Mouse (Mus musculus) spleen, postnatal 36 days (tissue): ENCODE results near the gene 1810013L24Rik.

Experiments used
- DNase-seq, 2 experiments: peaks; one replicate each; pipeline ENCODE4 v3.0.0; 2022; ENCODE audit warnings: low spot score in 2 of 2, mixed read lengths in 1 of 2

The 1810013L24Rik gene

DNA sequence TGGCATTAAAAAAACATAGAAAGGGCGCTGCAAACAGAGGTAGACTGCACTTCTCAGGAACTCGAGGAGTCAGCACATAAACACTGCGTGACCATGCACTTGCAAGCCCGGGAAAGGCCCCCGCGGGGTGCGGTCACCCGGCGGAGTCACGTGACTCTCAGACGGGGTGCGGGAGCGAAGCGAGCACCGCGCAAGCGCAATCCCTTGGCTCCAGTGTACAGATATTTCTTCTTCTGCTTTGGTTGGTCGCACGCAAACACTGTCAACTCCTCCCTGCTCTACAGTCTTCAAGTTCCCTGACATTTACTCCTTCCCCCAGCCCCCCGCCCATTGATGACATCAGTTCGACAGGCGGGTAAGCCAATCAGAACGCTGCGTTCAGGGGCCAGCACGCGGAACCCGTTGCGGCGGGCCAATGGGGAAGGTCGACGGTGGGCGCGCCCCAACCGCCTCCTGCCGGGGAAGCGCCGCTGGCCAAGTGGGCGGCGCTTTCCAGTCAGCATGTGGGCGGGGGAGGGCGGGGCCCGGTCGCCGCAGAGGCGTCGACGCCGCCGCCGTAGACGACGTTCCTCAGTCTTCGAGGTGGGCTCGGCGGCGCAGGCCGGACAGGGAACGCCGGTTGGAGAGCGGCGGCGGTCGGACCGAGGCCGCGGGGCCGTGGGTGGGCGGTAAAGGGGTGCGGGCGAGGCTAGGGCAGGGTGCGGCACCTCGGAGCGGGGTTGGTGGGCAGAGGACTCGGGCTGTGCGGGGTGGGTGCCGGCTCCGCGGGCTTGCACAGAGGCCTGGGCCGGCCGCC, at the start of gene 1810013L24Rik:
Gene 1810013L24Rik (plus strand): TSS at position 537 of the 796 bp plus-strand sequence.
- peak; percentile 99 for DNase-seq

DNA sequence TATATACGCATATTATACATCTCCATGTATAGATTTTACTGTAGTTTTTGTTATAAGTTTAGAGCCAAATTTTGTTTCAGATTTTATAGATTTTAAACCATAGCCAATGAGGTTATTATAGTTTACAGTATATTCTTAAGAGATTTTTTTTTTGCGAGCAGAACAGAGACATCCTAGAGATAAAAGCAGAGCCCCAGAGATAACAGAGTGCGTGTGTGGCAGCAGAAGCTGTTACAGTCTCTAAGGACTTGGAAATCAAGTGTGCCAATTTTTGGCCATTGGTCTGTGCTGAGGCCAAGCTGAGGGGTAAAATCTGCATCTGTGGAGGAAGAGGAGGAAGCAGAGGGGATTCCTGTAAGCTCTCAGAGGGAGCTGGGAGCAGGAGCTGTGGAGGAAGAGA, 49.7 kb upstream of the 1810013L24Rik start:
- no peak for DNase-seq

DNA sequence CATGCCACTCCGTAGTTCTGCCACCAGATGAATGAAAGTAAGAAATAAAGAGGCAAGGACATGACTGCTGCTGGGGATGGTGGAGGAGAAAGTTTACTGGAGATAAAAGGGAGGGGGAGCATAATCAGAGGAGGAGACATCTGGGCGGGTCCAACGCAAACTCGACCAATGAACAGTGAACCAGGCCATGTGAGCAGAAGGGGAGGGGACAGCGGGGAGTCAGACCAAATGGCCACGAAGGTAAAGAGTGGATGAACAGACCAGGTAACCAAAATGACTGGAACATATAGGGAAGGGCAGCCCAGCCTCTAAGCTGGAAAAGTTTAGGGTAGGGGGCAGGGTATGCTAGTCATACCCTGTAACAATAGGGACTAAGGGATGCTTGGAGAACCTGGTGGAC, 48.7 kb upstream of the 1810013L24Rik start:
- no peak for DNase-seq

DNA sequence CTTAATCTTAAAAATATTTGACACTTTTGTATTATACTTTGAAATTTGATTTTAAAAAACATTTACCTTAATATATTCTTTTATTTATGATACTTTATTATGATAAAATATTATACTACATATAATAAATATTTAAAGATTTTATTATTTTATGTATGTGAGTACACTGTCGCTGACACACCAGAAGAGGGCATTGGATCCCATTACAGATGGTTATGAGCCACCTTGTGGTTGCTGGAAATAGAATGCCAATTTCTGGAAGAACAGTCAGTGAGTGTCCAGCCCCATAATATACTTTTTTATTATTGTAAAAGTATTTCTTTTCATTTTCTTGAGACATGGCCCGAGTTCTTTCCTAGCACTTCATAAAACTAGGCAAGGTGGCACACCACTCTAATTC, 48.2 kb upstream of the 1810013L24Rik start:
- no peak for DNase-seq

DNA sequence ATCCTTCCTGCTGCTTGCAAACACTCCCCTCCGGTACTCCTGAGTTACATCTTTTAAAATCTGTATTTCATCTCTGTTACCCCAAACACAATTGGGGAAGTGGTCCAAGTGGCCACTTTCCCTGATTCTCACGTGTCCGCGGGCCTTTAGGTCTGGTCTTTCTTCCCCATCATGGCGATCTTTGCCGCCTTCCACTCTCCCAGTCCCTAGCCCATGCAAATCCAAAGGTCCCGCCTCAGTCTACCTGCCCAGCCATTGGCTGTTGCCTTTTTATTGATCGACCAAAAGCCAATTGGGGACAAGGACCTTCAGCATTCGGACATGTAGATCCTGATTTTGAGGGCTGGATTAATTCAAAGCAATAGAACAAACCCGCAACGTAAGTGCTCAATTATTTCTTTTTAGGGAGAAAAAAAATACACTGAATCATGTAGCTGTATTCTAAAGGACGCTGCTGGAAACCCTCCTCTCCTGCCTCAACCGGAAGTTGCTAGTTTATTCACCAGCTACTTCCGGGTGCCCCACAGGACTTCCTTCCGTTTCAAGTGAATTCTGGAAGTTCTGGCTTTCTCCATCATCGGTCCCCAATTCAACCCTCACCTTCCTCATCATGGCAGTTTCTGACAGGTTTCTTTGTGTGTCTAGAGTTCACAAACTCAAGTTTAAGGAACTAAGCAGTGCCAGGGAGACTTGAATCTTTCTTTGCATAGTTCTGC, 46.5 kb upstream of the 1810013L24Rik start:
- no peak for DNase-seq

DNA sequence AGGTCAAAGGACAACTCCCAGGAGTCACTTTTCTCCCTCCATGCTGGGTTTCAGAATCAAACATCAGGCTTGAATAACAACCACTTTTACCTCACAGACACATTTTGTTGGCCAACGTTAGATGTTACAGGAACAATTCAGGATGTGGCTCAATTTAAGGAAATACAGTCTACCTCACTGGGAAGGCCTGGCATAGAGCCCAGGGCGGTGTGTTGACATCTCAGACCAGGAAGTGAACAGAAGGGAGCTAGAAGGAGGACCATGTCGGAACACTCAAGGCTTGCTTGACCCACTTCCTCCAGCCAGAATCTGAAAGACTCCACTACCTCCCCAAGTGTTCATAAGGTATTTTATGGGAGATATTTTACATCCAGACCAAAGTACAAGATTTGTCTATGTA, 45.1 kb upstream of the 1810013L24Rik start:
- no peak for DNase-seq

DNA sequence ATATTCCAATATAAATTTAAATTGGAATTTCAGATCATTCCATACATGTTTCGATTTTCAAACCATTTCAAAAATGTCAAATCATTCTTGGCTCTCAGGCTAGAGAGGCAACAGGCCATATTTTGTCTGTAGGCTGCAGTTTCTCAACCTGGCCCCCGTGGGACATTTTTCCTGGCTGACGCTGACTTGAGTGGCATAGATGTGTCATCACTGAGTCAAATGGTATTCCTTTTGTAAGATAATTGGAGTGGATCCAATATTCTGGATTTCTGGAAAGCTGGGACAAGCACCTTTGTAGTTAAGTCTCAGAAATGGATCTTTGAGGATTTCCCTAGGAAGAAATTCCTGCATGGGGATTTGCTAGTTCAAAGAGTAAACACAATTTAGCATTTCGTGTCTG, 39.0 kb upstream of the 1810013L24Rik start:
- DNase-seq, result no peak

DNA sequence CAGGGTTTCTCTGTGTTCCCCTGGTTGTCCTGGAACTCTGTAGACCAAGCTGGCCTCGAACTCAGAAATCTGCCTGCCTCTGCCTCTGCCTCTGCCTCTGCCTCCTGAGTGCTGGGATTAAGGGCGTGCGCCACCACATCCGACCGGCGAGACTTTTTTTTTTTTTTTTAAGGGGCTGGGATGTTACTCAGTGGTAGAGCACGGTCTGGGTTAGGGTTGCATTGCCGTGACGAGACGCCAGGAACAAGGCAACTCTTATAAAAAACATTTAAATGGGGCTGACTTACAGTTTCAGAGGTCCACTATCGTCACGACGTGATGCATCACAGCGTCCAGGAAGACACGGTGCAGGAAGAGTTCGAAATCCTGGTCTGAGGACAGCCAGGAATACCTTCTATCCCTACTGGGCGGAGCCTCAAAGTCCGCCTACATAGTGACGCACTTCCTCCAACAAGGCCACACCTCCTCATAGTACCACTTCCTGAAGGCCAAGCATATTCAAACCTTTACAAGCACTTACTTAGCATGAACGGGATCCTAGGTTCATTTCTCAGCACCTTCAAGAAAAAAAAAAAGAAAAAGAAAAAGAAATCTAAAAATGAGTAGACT, 37.8 kb upstream of the 1810013L24Rik start, which contains the start of gene Usp7:
Gene Usp7 (minus strand): TSS at position 360 of the 609 bp plus-strand sequence.
- no peak for DNase-seq

DNA sequence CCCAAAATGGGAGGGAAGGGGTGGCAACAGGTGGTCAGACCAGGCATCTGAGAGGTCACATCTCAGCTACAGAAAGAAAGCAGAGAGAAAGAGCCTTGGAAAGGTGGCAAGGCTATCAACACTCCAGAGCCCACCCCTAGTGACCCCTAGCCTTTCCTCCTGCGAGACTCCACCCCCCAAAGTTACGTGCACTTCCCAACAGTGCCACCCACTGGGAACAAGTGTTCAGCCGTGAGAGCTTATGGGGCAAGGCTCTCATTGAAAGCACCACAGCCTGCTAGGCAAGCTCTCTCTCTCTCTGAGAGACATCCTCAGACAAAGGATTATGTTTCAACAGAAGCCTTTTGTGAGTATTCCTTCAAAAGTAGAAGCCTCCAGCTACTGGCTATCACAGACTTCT, 34.9 kb upstream of the 1810013L24Rik start:
- no peak for DNase-seq

DNA sequence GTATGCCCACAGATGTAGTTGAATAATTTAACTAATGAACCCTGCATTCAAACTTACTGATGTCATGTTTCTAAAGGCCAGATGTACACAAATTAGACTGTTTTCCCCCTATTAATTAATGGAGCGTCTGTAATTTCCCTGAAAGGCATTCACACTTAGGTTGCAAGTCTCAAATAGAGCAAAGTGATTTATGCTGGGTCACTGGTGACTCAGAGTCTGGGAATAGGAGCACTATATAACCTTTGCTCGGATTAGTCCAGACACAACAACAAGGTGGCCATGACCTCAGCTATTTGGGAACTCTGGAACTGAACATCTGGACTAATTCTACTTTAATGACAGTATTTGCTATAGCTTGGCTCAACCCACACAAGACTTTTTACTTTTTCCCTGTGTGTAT, 34.0 kb upstream of the 1810013L24Rik start:
- DNase-seq, result no peak

DNA sequence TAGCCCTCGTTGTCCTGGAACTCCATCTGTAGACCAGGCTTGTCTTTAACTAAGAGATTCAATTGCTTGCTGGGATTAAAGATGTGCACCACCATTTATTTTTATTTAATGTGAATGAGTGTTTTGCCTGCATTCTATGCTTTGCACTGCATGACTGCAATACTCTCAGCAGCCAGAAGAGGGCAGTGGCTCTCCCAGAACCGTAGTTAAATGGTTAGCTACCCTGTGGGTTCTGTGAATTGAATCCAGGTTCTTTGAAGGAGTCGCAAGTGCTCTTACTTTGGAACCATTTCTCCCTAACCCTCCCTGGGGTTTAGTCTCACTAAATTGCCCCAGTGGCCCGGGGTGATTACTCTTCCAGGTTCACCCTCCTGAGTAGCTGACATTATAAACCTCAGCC, 23.2 kb upstream of the 1810013L24Rik start:
- DNase-seq, result peak in 1 of 2 experiments; percentile 24

DNA sequence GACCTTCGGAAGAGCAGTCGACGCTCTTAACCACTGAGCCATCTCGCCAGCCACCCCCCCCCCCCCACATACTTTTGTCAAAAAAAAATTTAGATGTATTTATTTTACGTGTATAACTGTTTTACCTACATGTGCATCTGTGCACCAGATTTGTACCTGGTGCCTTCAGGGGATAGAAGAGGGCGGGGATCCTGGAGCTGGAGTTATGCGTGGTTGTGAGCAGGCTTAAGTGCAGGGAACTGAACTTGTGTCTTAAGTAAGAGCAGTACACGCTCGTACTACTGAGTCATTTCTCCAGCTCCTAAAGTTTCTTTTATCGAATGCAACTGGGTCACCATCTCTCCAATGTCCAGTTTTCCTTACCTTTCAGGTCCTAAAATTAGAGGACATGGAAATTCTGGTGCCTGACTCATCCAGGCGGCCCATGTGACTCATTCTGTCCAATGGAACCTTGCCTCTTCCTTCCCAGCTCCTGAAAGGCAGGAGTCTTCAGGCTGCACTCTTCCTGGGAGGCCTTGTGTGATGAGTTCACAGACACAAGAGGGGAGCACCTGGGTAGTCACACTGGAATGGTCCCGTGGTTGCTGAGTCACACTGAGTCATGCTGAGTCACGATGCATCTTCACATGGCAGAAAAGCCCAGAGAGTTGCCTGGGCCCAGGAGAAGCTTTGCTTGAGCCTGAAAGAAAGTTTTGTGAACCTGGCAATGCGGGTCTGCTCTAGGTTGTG, 19.3 kb upstream of the 1810013L24Rik start:
- DNase-seq, result peak; percentile 48 to 68

DNA sequence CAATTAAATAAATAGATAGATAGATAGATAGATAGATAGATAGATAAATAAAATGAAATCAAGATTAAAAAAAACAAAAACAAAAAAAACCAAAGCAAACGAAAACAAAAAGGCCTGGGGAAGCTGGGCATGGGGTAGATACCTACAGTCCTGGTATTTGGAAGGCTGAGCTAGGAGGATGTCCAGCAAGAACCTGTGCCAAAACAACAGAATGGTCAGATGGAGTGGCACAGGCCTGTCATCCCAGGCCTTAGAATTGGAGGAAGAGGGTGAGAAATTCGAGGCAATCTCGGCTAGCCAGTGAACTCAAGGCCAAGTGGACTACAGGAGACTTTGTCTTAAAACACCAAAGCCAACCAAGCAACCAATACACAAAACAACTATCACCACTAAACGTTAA, 12.0 kb upstream of the 1810013L24Rik start:
- DNase-seq, result no peak

DNA sequence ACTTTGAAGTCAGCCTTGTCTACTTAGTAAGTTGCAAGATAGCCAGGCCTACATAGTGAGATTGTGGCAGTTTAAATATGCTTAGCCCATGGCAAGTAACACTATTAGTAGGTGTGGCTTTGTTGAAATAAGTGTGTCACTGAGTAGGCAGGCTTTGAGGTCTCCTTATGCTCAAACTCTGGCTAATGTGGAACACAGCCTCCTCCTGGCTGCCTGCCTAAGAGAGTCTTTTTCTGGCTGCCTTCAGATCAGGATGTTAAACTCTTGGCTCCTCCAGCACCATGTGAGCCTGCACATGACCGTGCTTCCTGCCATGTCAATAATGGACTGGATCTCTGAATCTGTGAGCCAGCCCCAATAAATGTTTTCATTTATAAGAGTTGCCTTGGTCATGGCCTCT, 8.5 kb upstream of the 1810013L24Rik start:
- DNase-seq, result no peak

DNA sequence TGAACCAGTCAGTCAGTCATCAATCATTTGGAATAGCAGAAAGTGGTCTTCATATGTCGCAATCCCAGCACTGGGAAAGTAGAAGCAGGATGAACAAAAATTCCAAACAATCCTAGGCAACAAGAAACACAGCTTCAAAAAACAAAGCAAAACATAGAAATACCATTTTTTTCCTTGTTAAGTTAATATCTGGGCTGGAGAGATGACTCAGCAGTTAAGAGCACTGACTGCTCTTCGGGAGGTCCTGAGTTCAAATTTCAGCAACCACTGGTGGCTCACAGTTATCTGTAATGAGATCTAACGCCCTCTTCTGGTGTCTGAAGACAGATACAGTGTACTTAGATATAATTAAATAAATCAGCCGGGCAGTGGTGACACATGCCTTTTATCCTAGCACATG, 7.3 kb upstream of the 1810013L24Rik start:
- no peak for DNase-seq

DNA sequence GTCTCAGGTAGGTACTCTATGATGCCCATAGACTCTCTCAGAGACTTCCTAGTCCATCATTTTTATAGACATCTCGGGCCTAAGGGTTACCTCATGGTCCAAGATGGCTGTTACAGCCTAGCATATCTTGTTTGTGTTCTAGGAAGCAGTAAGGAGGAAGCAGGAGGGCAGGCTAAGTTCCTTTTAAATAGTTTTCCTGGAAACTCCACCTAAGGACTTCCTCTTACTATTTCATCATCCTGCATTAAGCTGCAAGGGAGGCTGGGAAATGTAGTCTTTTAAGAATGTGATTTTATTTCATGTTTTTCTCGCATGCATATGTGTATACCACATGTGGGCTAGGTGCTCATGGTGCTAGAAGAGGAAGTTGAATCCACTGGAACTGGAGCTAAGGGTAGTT, 6.2 kb upstream of the 1810013L24Rik start:
- DNase-seq, result peak; percentile 6 to 38

DNA sequence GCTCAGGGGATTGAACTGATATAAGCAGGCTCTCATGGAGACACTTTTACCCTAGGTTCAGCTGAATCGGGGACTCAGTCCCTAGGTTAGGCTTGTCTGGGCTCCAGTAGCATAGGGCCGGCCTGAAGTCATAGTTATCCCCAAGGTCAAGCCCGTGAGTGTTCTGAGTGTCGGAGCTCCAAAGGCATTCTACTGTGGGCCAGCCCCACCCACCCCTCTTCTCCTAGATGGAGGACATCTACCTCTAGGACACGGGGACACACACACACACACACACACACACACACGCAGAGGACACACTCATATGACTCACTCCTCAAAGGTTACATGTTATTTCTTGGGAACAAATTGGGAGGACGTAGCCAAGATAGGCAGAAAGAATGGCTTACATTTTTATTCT, 2.5 kb upstream of the 1810013L24Rik start:
- no peak for DNase-seq

DNA sequence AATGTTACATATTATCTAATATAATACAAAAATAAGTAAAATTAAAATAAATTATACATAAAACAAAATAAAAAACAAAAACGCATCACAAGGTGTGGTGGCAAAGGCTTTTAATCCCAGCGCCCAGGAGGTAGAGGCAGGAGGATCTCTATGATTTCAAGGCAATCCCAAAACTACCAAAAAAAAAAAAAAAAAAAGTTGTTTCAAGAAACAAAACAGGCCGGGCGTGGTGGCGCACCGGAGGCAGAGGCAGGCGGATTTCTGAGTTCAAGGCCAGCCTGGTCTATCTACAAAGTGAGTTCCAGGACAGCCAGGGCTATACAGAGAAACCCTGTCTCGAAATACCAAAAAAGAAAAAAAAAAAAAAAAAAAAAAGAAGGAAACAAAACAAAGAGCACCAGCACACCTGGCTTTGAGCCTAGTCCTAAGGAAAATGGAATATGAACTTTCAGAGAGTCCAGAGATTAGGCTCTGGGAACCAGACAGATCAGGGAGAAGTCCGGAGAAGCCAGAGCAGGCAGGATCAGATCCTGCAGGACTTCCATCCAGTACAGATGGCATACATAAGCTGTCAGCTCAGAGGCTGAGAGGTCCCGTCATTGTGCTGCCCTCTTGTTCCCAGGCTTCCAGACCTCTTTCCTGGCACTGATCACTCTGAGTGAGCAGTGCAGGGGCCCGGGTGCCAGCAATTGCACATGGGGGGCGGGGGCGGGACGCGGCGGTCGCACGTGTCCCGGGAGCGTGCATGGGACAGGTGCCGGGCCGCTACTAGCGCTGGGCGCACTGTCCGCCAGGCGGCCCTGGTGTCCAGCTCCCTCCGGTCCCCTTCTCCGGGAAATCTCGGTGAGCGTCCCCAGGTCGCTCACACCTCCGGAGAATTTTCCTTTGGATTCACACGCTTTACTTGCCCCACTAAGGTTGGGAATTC, 1.0 kb upstream of the 1810013L24Rik start:
- no peak for DNase-seq

DNA sequence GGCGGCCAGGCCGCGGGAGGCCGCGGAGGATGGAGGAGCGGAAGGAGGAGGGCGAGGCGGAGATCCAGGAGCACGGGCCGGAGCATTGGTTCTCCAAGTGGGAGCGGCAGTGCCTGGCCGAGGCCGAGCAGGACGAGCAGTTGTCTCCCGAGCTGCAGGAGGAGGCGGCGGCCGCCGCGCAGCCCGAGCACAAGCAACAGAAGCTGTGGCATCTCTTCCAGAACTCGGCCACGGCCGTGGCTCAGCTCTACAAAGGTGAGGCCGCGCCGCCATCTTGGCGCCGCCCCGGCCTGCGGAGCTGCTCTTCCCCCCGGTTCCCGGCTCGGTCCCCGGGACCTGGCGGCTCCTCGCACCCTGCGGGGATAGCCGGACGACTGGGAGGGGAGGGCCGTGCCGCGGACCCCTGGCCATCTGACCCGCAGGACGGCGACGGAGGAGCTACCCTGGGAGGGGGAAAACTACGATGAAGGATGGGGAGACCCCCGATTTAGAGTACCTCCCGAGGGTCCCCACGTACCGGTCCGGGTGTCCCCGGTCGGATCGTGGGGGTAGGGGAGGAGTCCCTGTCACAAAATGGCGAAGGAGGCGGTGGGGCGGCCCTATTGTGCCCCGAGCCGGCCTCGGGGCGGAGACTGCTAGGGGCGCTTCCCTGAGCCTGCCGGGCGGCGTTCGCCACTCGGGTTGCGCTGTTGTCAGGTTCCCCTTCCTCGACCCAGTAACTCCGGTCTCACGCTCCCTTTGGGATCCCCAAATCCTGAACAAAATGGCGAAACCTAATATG, 721 bp downstream of the 1810013L24Rik start:
- DNase-seq, result peak; percentile 75 to 79

DNA sequence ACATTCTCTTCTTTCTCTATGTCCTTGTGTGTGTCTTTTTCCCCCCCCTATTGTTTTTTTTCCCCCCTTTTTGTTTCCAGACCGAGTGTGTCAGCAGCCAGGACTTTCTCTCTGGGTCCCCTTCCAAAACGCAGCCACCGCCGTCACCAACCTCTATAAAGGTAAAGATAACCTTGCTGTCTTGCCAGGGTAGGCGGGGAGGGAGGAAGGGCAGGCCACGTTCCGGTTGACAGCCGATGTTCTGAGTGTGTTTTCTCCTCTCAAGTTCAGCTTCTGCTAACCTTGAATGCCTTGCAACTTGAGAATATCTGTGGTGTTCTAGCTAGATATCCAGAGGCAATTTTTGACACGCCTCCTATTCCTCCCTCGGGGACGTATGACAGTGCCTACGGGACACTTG, 1.3 kb downstream of the 1810013L24Rik start:
- DNase-seq, result peak; percentile 54 to 59
